Mouse (Mus musculus) stomach, embryonic 16.5 days (tissue): ENCODE data around the gene Tmem120a. TPM values are rescaled to one million over a fixed set of nuclear protein-coding genes. Genes with fewer than 3 reads are reported as not detected.

Experiments used
- ATAC-seq: fragments of 200-750 bp; cut with Nextera tagmentation; 2 replicates; pipeline ENCODE4 v1.8.0; 2017; ENCODE audit warnings: moderate number of reproducible peaks, moderate TSS enrichment; ENCODE audit not compliant: insufficient read depth, low FRiP score
- H3K27ac ChIP-seq: fragments of 300-500 bp; sonication (generic); 2 replicates; pipeline ENCODE4 v1.5.1; 2014; ENCODE audit warnings: low read length
- H3K27me3 ChIP-seq: fragments of 300-500 bp; sonication (generic); 2 replicates; pipeline ENCODE4 v1.6.1; 2014; ENCODE audit warnings: low read length, control low read depth, mixed read lengths; ENCODE audit not compliant: control insufficient read depth, insufficient read depth
- H3K36me3 ChIP-seq: fragments of 300-500 bp; sonication (generic); 2 replicates; pipeline ENCODE4 v1.6.1; 2014; ENCODE audit warnings: low read length; ENCODE audit not compliant: control insufficient read depth, insufficient read depth
- H3K4me1 ChIP-seq: fragments of 300-500 bp; sonication (generic); 2 replicates; pipeline ENCODE4 v1.6.1; 2014; ENCODE audit warnings: low read length, control low read depth, mixed read lengths; ENCODE audit not compliant: control insufficient read depth, insufficient read depth
- H3K4me2 ChIP-seq: fragments of 300-500 bp; sonication (generic); 2 replicates; pipeline ENCODE4 v1.6.1; 2014; ENCODE audit warnings: low read depth, low read length, mixed read lengths
- H3K4me3 ChIP-seq: fragments of 300-500 bp; sonication (generic); replicated peaks from 2 replicates; pipeline ENCODE4 v1.5.1; 2014; ENCODE audit warnings: mild to moderate bottlenecking, low read length
- H3K9ac ChIP-seq: fragments of 300-500 bp; sonication (generic); 2 replicates; pipeline ENCODE4 v1.6.1; 2014; ENCODE audit warnings: low read length
- H3K9me3 ChIP-seq: fragments of 300-500 bp; sonication (generic); replicated peaks from 2 replicates; pipeline ENCODE4 v1.6.1; 2016; ENCODE audit warnings: low read length, control low read depth; ENCODE audit not compliant: control insufficient read depth
- WGBS: fragments of 180-500 bp; shearing (Covaris S2); extraction: QIAGEN DNeasy Blood & Tissue Kit; methylation state at CpG from one replicate; pipeline ENCODE4 v1.1.7; 2014; 5-methylcytosine and 5-hydroxymethylcytosine counted together
- polyA plus RNA-seq: library from polyadenylated mRNA; unstranded; fragments of >200 nt; fragmentation: Nextera tagmentation; extraction: Ambion mirVana; gene quantifications from 2 replicates; pipeline ENCODE4 v1.2.1, GENCODE M21; 2015

The Tmem120a gene
- 44.1 and 46.0 TPM in 2 replicates for polyA plus RNA-seq

DNA sequence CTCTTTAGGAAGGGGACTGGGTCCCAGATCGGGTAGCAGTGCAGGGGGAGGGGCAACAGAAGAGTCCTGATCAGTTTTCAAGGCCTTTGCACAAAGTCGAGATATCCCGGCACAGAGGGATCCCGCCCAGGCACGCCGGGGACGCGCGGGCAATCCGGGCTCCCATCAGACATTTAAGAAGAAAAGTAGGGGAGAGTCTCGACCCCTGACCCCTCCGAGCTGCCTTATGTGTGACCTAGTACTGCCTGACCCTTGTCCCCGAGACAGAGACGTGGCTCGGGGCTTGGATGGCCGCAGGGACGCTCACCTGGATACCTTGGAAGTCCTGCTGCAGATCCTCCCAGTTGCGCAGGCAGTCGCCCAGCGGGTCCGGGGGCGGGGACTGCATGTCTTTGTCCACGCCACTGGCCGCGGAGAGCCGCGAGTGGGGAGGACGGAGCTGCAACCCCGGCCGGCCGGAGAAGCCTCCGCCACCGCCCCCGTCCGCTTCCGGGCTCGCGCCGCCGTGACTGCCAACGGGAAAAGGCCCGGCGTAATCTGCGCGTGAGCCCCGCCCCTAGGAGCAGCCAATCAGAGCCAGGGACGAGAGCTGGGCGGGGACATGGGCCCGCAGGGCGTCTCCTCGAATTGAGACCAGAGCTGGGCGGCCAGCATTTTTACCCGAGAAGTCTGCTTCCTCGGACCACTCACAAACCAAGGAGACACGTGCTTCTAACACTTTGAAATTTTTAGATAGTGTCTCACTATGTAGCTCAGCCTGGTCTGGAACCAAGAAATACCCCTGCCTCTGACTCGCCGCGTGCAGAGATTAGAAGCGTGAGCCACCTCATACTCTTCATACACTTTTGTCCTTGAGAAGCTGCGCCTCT lies at the start of gene Tmem120a:
Gene Tmem120a (minus strand): TSS at position 708 of the 869 bp plus-strand sequence.
- H3K4me1 ChIP-seq: peaks cover 9% of the 10 kb centered on the region
- ATAC-seq: peak; percentile 97
- no peaks in the 10 kb centered on the region for H3K36me3 ChIP-seq
- H3K9me3 ChIP-seq: peaks cover 13% of the 10 kb centered on the region; the same call in 1 of the 2 replicates
- H3K9ac ChIP-seq: peak within 1 kb of the TSS; percentile 87
- H3K27ac ChIP-seq: peak within 1 kb of the TSS; percentile 67
- H3K27me3 ChIP-seq: no peaks in the 10 kb centered on the region
- under 1% methylated on average over 60 of the region's 60 CpGs for WGBS
- H3K4me2 ChIP-seq: peak within 1 kb of the TSS; percentile 78
- peak within 1 kb of the TSS; percentile 96 for H3K4me3 ChIP-seq

DNA sequence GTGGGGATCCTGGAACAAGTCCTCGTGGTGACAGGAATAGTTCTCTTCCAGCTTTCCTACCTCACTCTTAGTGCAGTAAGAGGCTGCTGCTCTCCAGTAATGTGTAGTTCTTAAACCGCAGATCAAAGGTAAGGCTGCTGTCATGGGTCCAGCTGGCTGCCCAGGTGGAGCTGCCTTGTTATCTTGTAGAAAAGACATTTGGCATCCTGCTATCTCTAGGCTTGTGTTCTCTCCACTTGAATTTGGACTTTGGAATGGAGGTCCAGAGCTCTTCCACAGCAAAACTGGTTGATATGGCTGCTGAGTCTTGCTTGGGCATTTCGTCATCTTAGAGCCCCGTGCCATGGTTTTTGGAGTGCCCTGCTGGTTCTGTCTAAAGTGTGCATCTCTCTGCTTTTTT lies 38.7 kb upstream of the Tmem120a start:
- Histone ChIP-seq H3K36me3 (peaks cover 20% of the 10 kb centered on the region), H3K4me1 (peaks cover 14% of the 10 kb centered on the region), H3K9me3 (no peaks in the 10 kb centered on the region), H3K9ac (no peak overlapping the region), H3K4me2 (no peak overlapping the region), H3K4me3 (no peak overlapping the region), H3K27ac (no peak overlapping the region), H3K27me3 (no peaks in the 10 kb centered on the region)
- WGBS: 87% methylated on average over 4 of the region's 4 CpGs
- ATAC-seq: no peak

DNA sequence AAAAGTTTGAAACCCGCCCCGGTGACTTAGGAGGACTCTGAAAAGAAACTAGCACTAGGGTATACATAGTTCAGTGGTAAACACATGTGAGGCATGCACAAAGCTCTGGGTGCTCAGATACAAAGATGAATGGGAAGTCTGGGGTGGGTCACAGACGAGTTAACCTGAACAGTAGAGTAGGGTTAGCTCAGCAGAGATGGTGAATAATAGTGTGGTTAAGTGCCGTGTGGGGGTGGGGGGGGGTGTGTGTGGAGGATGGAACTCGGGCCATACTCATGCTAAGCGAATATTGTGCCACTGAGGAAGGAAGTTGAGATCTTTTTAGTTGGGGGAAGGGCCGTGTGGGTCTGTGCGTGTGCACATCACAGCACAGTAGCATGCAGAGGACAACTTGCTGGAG lies 36.1 kb upstream of the Tmem120a start:
- Histone ChIP-seq H3K27me3 (no peaks in the 10 kb centered on the region), H3K9ac (no peak overlapping the region), H3K4me3 (no peak overlapping the region), H3K36me3 (0 out of 2 replicates have a peak, but pooled peaks cover 7% of the 10 kb centered on the region), H3K4me2 (no peak overlapping the region), H3K4me1 (peaks cover 19% of the 10 kb centered on the region), H3K9me3 (no peaks in the 10 kb centered on the region), H3K27ac (no peak overlapping the region)
- ATAC-seq: no peak
- WGBS: 78% methylated on average over 8 of the region's 8 CpGs

DNA sequence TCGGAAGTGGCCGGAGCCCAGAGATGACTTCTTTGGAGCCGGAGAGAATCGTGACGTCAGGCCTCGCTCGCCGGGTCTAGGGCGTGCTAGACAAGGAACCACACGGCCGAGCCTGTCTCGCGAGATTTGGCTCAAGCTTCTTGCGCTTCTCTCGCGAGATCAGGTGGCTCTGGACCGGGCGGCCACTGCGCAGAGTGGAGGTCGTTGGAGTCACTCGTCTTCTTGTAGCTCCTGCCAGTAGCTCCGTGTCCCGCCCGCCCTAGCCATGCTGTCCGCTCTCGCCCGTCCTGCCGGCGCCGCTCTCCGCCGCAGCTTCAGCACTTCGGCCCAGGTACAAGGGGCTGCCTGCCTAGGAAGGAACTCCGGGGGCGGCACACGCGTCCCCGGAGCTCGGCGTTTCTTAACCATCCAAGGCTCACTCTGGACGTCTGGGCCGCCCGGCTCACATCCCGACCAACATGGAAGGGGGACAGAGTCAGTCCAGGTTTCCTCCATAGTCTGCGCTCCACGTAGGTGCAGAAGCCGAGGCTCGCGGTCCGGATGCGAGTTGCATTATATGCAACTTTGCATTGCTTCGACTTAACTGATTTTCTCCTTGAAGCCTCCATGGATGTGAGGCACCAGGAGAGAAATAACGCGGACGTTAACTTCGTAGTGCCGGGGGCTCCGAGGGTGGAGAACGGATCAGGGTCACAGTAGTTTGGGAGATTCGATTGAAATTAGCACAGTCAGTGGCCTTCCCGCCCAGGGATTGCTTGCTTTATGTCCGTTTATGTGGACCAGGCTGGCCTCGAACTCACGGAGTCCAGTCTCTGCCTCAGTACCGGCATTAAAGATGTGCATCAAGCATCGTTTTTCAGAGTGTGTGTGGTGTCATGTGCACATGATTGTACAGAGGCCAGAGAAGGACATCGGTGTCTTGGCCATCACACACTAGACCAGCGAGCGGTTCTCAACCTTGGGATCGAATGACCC lies 34.5 kb upstream of the Tmem120a start, which contains the start of gene Mdh2:
Gene Mdh2 (plus strand): TSS at position 10 of the 975 bp plus-strand sequence.
- no peaks in the 10 kb centered on the region for H3K9me3 ChIP-seq
- peak within 1 kb of the TSS; percentile 93 for H3K4me2 ChIP-seq
- H3K4me3 ChIP-seq: peak within 1 kb of the TSS; percentile 81
- ATAC-seq: peak; percentile 98
- under 1% methylated on average over 70 of the region's 70 CpGs for WGBS
- H3K4me1 ChIP-seq: peaks cover 19% of the 10 kb centered on the region
- peak within 1 kb of the TSS; percentile 95 for H3K27ac ChIP-seq
- peak within 1 kb of the TSS; percentile 93 for H3K9ac ChIP-seq
- no peaks in the 10 kb centered on the region for H3K27me3 ChIP-seq
- H3K36me3 ChIP-seq: 0 out of 2 replicates have a peak, but pooled peaks cover 4% of the 10 kb centered on the region

DNA sequence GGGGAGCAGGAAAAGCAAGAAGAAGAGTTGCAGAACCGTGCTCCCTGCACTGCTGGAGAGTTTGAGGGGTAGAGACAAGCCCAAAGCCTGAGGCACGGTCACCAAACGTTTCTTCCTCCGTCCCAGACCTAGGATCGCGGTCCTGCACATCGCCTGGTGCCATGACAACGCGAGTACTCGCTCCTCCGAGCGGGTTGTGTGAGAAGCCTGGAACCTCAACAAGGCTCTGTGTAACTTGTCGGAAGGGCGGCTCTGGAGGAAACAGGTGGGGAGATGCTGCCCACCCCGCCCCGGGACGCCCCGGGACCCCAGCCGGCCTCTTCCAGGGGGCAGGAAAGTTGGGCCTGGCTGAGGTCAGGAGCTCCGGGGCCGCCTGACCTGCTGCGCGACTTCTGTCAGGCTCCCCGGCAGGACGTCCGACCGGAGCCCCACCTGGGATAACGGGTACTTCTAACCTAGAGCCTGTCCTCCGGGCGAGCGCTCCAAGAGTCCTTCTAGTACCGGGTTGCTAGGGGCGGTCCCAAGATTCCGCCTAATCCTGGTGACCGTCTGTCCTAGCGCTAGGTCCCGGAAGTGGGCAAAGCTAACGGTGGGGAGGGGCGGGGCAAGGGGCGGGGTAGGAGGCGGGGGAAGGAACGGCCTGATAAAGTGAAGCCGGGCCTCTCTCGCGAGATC lies 33.7 kb upstream of the Tmem120a start, which contains the start of gene Styxl1:
Gene Styxl1 (minus strand): TSS at position 590 of the 675 bp plus-strand sequence.
- under 1% methylated on average over 43 of the region's 45 CpGs for WGBS
- Histone ChIP-seq H3K4me2 (peak within 1 kb of the TSS; percentile 93), H3K27me3 (no peaks in the 10 kb centered on the region), H3K9me3 (no peaks in the 10 kb centered on the region), H3K4me1 (peaks cover 19% of the 10 kb centered on the region), H3K4me3 (peak within 1 kb of the TSS; percentile 81), H3K36me3 (no peaks in the 10 kb centered on the region), H3K27ac (peak within 1 kb of the TSS; percentile 95), H3K9ac (peak within 1 kb of the TSS; percentile 93)
- ATAC-seq: 0 out of 2 replicates have a peak, but pooled peaks have one; percentile 7

DNA sequence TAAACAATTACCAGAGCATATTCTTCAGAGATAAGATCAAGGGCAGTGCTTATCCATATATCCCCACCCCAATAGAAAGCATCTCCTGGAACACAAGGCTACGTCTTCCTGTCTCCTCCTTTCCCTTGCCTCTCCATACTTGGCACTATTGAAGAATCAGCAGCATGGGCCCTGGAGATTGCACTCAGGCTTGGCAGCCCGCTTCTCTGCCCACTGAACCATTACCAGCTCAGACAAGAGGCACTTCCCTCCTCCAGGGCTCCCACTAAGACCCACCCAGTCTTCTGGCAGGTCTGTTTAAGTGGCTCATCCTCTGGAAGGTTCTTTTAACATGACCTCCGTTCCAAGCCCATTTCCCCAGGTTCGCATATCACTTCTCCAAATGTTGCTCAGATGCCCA lies 32.3 kb upstream of the Tmem120a start:
- H3K4me1 ChIP-seq: peaks cover 19% of the 10 kb centered on the region
- H3K4me2 ChIP-seq: no peak overlapping the region
- ATAC-seq: no peak
- H3K9ac ChIP-seq: no peak overlapping the region
- H3K4me3 ChIP-seq: no peak overlapping the region
- no peaks in the 10 kb centered on the region for H3K36me3 ChIP-seq
- H3K27me3 ChIP-seq: no peaks in the 10 kb centered on the region
- WGBS: 81% methylated on average over 4 of the region's 4 CpGs
- no peaks in the 10 kb centered on the region for H3K9me3 ChIP-seq
- H3K27ac ChIP-seq: no peak overlapping the region

DNA sequence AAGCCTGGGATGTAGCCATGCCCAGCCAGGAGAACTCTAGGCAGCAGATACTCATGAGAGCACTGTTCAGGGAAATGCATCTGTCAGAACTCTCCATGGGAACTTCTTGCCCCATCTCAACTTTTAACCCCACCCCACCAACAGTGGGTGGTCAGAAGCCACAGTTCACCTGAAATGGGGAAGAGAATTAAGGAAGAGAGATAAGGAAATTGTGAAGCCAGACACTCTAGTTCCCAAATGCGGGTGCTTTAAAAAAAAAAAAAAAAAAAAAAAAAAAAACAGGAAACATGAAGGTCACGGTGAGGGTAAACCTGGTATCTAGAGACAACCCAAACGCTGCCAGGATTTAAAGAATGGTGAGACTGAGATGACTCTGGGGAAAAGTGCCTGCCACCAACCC lies 28.3 kb upstream of the Tmem120a start:
- 32% methylated on average over 3 of the region's 3 CpGs for WGBS
- H3K9ac ChIP-seq: no peak overlapping the region
- H3K9me3 ChIP-seq: no peaks in the 10 kb centered on the region
- no peak for ATAC-seq
- H3K27me3 ChIP-seq: no peaks in the 10 kb centered on the region
- H3K4me2 ChIP-seq: no peak overlapping the region
- no peaks in the 10 kb centered on the region for H3K36me3 ChIP-seq
- H3K4me1 ChIP-seq: peaks cover 2% of the 10 kb centered on the region
- H3K4me3 ChIP-seq: no peak overlapping the region
- H3K27ac ChIP-seq: no peak overlapping the region

DNA sequence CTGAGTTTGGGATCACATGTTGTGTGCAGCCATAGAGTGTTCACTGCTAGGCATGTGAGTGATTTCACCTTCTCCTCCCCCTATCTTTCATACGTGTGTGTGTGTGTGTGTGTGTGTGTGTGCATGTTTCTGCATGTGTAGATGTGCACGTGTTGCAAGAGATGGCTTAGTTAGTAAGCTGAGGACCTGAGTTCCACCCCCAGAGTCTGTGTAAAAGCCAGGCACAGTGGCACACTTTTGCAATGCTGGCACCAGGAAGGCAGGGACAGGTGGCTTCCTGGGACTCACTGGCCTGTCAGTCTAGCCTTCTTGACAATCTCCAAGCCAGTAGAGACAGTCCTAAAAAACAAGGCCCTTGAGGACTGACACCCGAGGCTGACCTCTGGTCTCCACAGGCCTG lies 20.7 kb upstream of the Tmem120a start:
- Histone ChIP-seq H3K36me3 (no peaks in the 10 kb centered on the region), H3K27me3 (no peaks in the 10 kb centered on the region), H3K4me2 (no peak overlapping the region), H3K4me3 (no peak overlapping the region), H3K9me3 (no peaks in the 10 kb centered on the region), H3K4me1 (no peaks in the 10 kb centered on the region), H3K27ac (no peak overlapping the region), H3K9ac (no peak overlapping the region)
- 58% methylated on average over 3 of the region's 3 CpGs for WGBS
- ATAC-seq: no peak
